Mouse (Mus musculus) adrenal gland, postnatal 10 days (tissue): Measurements from ENCODE around the gene Fbxl16. TPM values are rescaled to one million over a fixed set of nuclear protein-coding genes. Genes with fewer than 3 reads are reported as not detected.

Experiments
- DNase-seq: peaks from one replicate; pipeline ENCODE4 v3.0.0; 2021; ENCODE audit warnings: mixed read lengths
- total RNA-seq, 2 experiments: library from RNA; stranded (reverse); gene quantifications; 2 replicates each; pipeline ENCODE4 v1.2.3; 2021

The Fbxl16 gene
- total RNA-seq, 2 experiments from 2014 or later = 11.6 to 14.5 TPM

- DNase-seq = no peak
Measured at GRCm38 (mm10) chr17:25842509-25842908, 33.6 kb downstream of the Fbxl16 start.

GRCm38 (mm10) chr17:25843122-25843521 lies 34.2 kb downstream of the Fbxl16 start:
- DNase-seq = no peak

GRCm38 (mm10) chr17:25843636-25844395 lies 34.9 kb downstream of the Fbxl16 start:
- no peak for DNase-seq

GRCm38 (mm10) chr17:25844396-25844901 lies 35.6 kb downstream of the Fbxl16 start, which contains the start of gene Rhot2:
Gene Rhot2, minus strand, starts transcription at chr17:25844851.
- DNase-seq = peak; percentile 97

GRCm38 (mm10) chr17:25860229-25860628 lies 51.3 kb downstream of the Fbxl16 start:
- no peak for DNase-seq

GRCm38 (mm10) chr17:25860832-25861703 lies 52.2 kb downstream of the Fbxl16 start, which contains the start of gene Wdr90:
Gene Wdr90, minus strand, starts transcription at chr17:25861501.
- DNase-seq = peak; percentile 95

GRCm38 (mm10) chr17:25861704-25862612 lies 53.1 kb downstream of the Fbxl16 start:
- DNase-seq = no peak

- DNase-seq = no peak
Measured at GRCm38 (mm10) chr17:25863681-25864080, 54.8 kb downstream of the Fbxl16 start.

GRCm38 (mm10) chr17:25864311-25864710 lies 55.4 kb downstream of the Fbxl16 start:
- DNase-seq = peak; percentile 45

- no peak for DNase-seq
Measured at GRCm38 (mm10) chr17:25865288-25865687, 56.4 kb downstream of the Fbxl16 start.

GRCm38 (mm10) chr17:25866172-25866571 lies 57.3 kb downstream of the Fbxl16 start:
- DNase-seq = peak; percentile 56

GRCm38 (mm10) chr17:25867509-25867835 lies 58.6 kb downstream of the Fbxl16 start:
- no peak for DNase-seq

GRCm38 (mm10) chr17:25867836-25868600 lies 59.1 kb downstream of the Fbxl16 start:
- peak; percentile 88 for DNase-seq

GRCm38 (mm10) chr17:25868601-25869191 lies 59.8 kb downstream of the Fbxl16 start, which contains the start of gene Mcrip2:
Gene Mcrip2, minus strand, starts transcription at chr17:25868764.
- peak; percentile 92 for DNase-seq

- DNase-seq = no peak
Measured at GRCm38 (mm10) chr17:25869498-25869897, 60.6 kb downstream of the Fbxl16 start.

GRCm38 (mm10) chr17:25869954-25870353 lies 61.1 kb downstream of the Fbxl16 start:
- no peak for DNase-seq
